Mouse (Mus musculus) megakaryocyte, embryonic 14.5 days (primary cell): Measurements from ENCODE around the gene Lrrc51.

ENCODE experiments used
- FLI1 ChIP-seq: IDR thresholded peaks from 2 replicates; pipeline ENCODE4 v1.6.1; 2012; ENCODE audit warnings: low read length, inconsistent platforms, mixed read lengths
- GATA1 ChIP-seq: IDR thresholded peaks from 3 replicates; pipeline ENCODE4 v1.6.1; 2012; ENCODE audit warnings: mixed read lengths, low read length, inconsistent platforms, borderline replicate concordance

DNA sequence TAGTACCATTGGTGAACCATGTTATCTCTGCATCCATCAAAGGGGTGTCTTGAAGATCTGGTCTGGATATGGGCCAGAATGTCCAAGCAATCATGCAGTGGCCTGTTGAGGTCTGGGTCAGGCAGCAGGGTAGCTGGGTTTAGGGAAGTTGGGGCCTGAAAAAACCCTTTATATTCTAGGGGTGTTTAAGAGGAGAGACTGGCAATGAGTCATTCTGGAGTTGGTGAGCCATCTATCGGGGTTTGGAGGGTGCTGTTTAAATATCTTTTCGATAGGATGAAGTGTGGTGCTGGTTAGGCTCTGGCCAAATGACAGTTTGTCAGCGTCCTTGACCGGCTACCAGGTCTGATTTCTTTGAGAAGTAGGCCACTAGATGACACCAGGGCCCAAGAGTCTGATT, 2.3 kb upstream of the Lrrc51 start:
- TF ChIP-seq GATA1 (no peak), FLI1 (no peak)
